Mouse (Mus musculus) testis, adult 2 months (tissue): Measurements from ENCODE around the gene Brk1.

ENCODE experiments used
- CTCF ChIP-seq: fragments of 200-500 bp; IDR thresholded peaks from 2 replicates; pipeline ENCODE4 v1.5.1; 2012; ENCODE audit warnings: low read depth, mild to moderate bottlenecking, inconsistent platforms, low read length, moderate library complexity; ENCODE audit not compliant: control insufficient read depth, insufficient read depth, insufficient replicate concordance
- POLR2A ChIP-seq: fragments of 200-500 bp; IDR thresholded peaks from 2 replicates; pipeline ENCODE4 v1.6.1; 2012; ENCODE audit warnings: low read depth, mild to moderate bottlenecking, inconsistent platforms, low read length, moderate library complexity; ENCODE audit not compliant: control insufficient read depth

GRCm38 (mm10) chr6:113576044-113576443, 28.5 kb upstream of the Brk1 start:
- TF ChIP-seq CTCF (no peak), POLR2A (no peak)
